Mouse (Mus musculus) limb, embryonic 14.5 days (tissue): ENCODE measurements around the gene Hcn3. TPM values are rescaled to one million over a fixed set of nuclear protein-coding genes. Genes with fewer than 3 reads are reported as not detected.
A peak's percentile ranks its signal among the peaks of the same experiment; 100 is the strongest.

Source experiments
- ATAC-seq: fragments of 200-750 bp; cut with Nextera tagmentation; 2 replicates; pipeline ENCODE4 v1.8.0; 2017; ENCODE audit warnings: low read depth, moderate number of reproducible peaks, moderate TSS enrichment; ENCODE audit not compliant: low FRiP score
- DNase-seq: peaks from one replicate; pipeline ENCODE4 v3.0.0-alpha.2; 2015; ENCODE audit warnings: low spot score
- H3K27ac ChIP-seq: fragments of 300-500 bp; sonication (generic); replicated peaks from 2 replicates; pipeline ENCODE4 v1.5.1; 2014; ENCODE audit warnings: low read depth, mild to moderate bottlenecking, low read length, moderate library complexity, mixed read lengths
- H3K27me3 ChIP-seq: fragments of 300-500 bp; sonication (generic); 2 replicates; pipeline ENCODE4 v1.6.1; 2014; ENCODE audit warnings: low read length, mixed read lengths; ENCODE audit not compliant: control insufficient read depth, insufficient read depth
- H3K36me3 ChIP-seq: fragments of 300-500 bp; sonication (generic); 2 replicates; pipeline ENCODE4 v1.6.1; 2014; ENCODE audit warnings: mild to moderate bottlenecking, low read length, moderate library complexity, mixed read lengths; ENCODE audit not compliant: control insufficient read depth, insufficient read depth
- H3K4me1 ChIP-seq: fragments of 300-500 bp; sonication (generic); 2 replicates; pipeline ENCODE4 v1.6.1; 2014; ENCODE audit warnings: antibody characterized with exemption, low read length, mixed read lengths; ENCODE audit not compliant: control insufficient read depth, insufficient read depth
- H3K4me2 ChIP-seq: fragments of 300-500 bp; sonication (generic); replicated peaks from 2 replicates; pipeline ENCODE4 v1.6.1; 2014; ENCODE audit warnings: low read depth, mild to moderate bottlenecking, low read length, moderate library complexity; ENCODE audit not compliant: severe bottlenecking
- H3K4me3 ChIP-seq: fragments of 300-500 bp; sonication (generic); replicated peaks from 2 replicates; pipeline ENCODE4 v1.5.1; 2014; ENCODE audit warnings: low read length
- H3K9ac ChIP-seq: fragments of 300-500 bp; sonication (generic); 2 replicates; pipeline ENCODE4 v1.6.1; 2014; ENCODE audit warnings: mild to moderate bottlenecking, low read depth, low read length, moderate library complexity; ENCODE audit not compliant: severe bottlenecking
- H3K9me3 ChIP-seq: fragments of 300-500 bp; sonication (generic); 2 replicates; pipeline ENCODE4 v1.6.1; 2016; ENCODE audit warnings: low read length; ENCODE audit not compliant: control insufficient read depth
- POLR2A ChIP-seq: fragments of 200-500 bp; IDR thresholded peaks from 2 replicates; pipeline ENCODE4 v1.8.0; 2012; ENCODE audit warnings: inconsistent platforms, mild to moderate bottlenecking, moderate library complexity, borderline replicate concordance; ENCODE audit not compliant: insufficient read depth, insufficient read length; ENCODE audit errors: extremely low read depth
- WGBS: fragments of 180-500 bp; shearing (Covaris S2); extraction: QIAGEN DNeasy Blood & Tissue Kit; methylation state at CpG from one replicate; pipeline ENCODE4 v1.1.7; 2014; 5-methylcytosine and 5-hydroxymethylcytosine counted together
- polyA plus RNA-seq, 2 experiments: library from polyadenylated mRNA; depleted of rRNA in 1 of 2; stranded (reverse) in 1 of 2; unstranded in 1 of 2; fragments of >200 nt; fragmentation: Nextera tagmentation in 1 of 2; extraction: Ambion mirVana in 1 of 2; gene quantifications; 2 replicates each; pipeline versions ENCODE4 v1.2.1 to v1.2.3; 2012 to 2014

The Hcn3 gene
- polyA plus RNA-seq (2012; rRNA removed) (4.6 and 8.9 TPM in 2 replicates), polyA plus RNA-seq (2014; fragmentation: Nextera tagmentation; extraction: Ambion mirVana) (1.5 and 1.6 TPM in 2 replicates)

- DNase-seq (peak; percentile 54), ATAC-seq (peak; percentile 42)
- H3K4me2 ChIP-seq = peak within 1 kb of the TSS; percentile 96
- no peaks in the 10 kb centered on the region for H3K36me3 ChIP-seq
- no peaks in the 10 kb centered on the region for H3K9me3 ChIP-seq
- H3K27me3 ChIP-seq = peaks cover 17% of the 10 kb centered on the region
- H3K4me3 ChIP-seq = peak within 1 kb of the TSS; percentile 55
- H3K27ac ChIP-seq = no peak within 1 kb of the TSS
- TF ChIP-seq POLR2A = no peak
- WGBS = under 1% methylated on average over 48 of the region's 66 CpGs
- H3K4me1 ChIP-seq = peaks cover 11% of the 10 kb centered on the region
- H3K9ac ChIP-seq = peak within 1 kb of the TSS; percentile 53
These were observed at the start of gene Hcn3 for GRCm38 (mm10) chr3:89159616-89160344. Gene Hcn3 (minus strand): TSS chr3:89160196.

DNA sequence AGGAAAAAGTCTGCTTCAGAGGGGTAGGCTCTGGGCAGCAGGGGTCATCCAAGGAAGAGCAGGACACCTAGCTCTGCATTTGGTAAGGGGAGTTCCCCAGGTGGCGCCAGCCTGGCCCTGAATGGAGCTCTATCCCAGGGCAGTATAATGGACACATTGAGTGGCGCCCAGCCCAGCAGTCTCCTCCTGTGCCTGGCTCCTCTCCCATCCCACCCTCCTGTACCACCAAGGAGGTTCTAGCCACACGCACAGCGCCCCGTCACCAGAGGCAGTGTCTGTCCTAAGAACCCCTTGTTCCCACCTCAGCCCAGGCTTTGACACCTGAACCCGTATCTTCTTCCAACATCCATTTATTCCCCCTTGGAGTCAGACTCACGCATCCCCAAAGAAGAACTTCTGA is 49.7 kb upstream of the Hcn3 start:
- ATAC-seq = no peak
- H3K27ac ChIP-seq = no peak overlapping the region

DNA sequence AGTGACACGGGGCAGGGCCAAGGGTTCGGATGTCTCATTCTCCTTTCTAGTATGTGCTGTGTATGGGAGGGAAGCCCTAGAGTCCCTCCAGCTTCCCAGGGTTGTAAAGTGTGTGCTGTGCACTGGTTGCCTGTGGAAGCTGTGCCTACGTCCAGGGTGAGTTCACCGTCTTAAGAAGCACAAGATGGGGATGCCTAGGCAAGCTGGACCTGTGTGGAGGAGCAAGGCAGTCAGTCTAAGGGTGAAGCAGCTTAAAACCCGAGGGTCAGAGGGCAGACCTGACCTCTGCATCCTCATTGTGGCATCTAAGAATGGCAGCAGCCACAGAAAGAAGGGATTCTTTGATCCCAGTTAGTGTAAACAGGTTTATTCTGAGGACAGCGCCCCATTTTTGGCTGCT is 48.7 kb upstream of the Hcn3 start:
- no peak for DNase-seq
- no peak overlapping the region for H3K27ac ChIP-seq
- H3K4me2 ChIP-seq = no peak overlapping the region
- H3K9ac ChIP-seq = no peak overlapping the region
- ATAC-seq = no peak
- H3K27me3 ChIP-seq = no peaks in the 10 kb centered on the region
- H3K9me3 ChIP-seq = no peaks in the 10 kb centered on the region
- H3K4me1 ChIP-seq = peaks cover 7% of the 10 kb centered on the region
- TF ChIP-seq POLR2A = no peak
- no peak overlapping the region for H3K4me3 ChIP-seq
- H3K36me3 ChIP-seq = peaks cover 55% of the 10 kb centered on the region
- WGBS = 82% methylated on average over 6 of the region's 6 CpGs

More for the DNA sequence above, 49.7 kb upstream of the Hcn3 start:
- peaks cover 10% of the 10 kb centered on the region for H3K4me1 ChIP-seq
- no peak overlapping the region for H3K9ac ChIP-seq
- no peak for TF ChIP-seq POLR2A
- H3K4me2 ChIP-seq = no peak overlapping the region
- no peaks in the 10 kb centered on the region for H3K9me3 ChIP-seq
- H3K4me3 ChIP-seq = no peak overlapping the region
- DNase-seq = no peak
- 90% methylated on average over 7 of the region's 7 CpGs for WGBS
- H3K36me3 ChIP-seq = peaks cover 55% of the 10 kb centered on the region
- no peaks in the 10 kb centered on the region for H3K27me3 ChIP-seq

- no peak for DNase-seq
- Histone ChIP-seq H3K4me1 (peaks cover 10% of the 10 kb centered on the region), H3K27ac (no peak overlapping the region), H3K4me2 (no peak overlapping the region), H3K4me3 (no peak overlapping the region), H3K9ac (no peak overlapping the region), H3K36me3 (peaks cover 55% of the 10 kb centered on the region), H3K9me3 (no peaks in the 10 kb centered on the region), H3K27me3 (no peaks in the 10 kb centered on the region)
- ATAC-seq = no peak
- no peak for TF ChIP-seq POLR2A
- 82% methylated on average over 13 of the region's 13 CpGs for WGBS
These were observed 48.2 kb upstream of the Hcn3 start for GRCm38 (mm10) chr3:89208075-89208657.

- no peak for TF ChIP-seq POLR2A
These were observed 46.7 kb upstream of the Hcn3 start for GRCm38 (mm10) chr3:89206695-89207094.

More at GRCm38 (mm10) chr3:89206695-89207094, 46.7 kb upstream of the Hcn3 start:
- H3K4me3 ChIP-seq = no peak overlapping the region
- H3K36me3 ChIP-seq = peaks cover 55% of the 10 kb centered on the region
- 76% methylated on average over 2 of the region's 2 CpGs for WGBS
- H3K9ac ChIP-seq = no peak overlapping the region
- DNase-seq (no peak), ATAC-seq (no peak)
- H3K9me3 ChIP-seq = no peaks in the 10 kb centered on the region
- H3K27me3 ChIP-seq = no peaks in the 10 kb centered on the region
- no peak overlapping the region for H3K4me2 ChIP-seq
- no peak overlapping the region for H3K27ac ChIP-seq
- peaks cover 4% of the 10 kb centered on the region for H3K4me1 ChIP-seq
